Mouse (Mus musculus) CH12.LX (cell line): ENCODE data around the gene Rnf169.

Experiments
- BHLHE40 ChIP-seq: IDR thresholded peaks from 2 replicates; pipeline ENCODE4 v1.6.1; 2011; ENCODE audit warnings: mild to moderate bottlenecking, low read depth, low read length, improper control_type of control experiment
- CTCF ChIP-seq, 2 experiments: IDR thresholded peaks in 1 of 2; conservative IDR thresholded peaks in 1 of 2; 2 replicates each; pipeline ENCODE4 v1.5.1; 2011 to 2012; ENCODE audit warnings: low read depth in 2 of 2, low read length in 2 of 2, improper control_type of control experiment in 1 of 2, inconsistent platforms in 1 of 2, mild to moderate bottlenecking in 1 of 2, moderate library complexity in 1 of 2
- E2F4 ChIP-seq: IDR thresholded peaks from 2 replicates; pipeline ENCODE4 v1.6.1; 2011; ENCODE audit warnings: low read depth, low read length, improper control_type of control experiment; ENCODE audit not compliant: insufficient replicate concordance
- ELF1 ChIP-seq: IDR thresholded peaks from 2 replicates; pipeline ENCODE4 v1.6.1; 2014; ENCODE audit warnings: low read depth, mild to moderate bottlenecking, inconsistent platforms, low read length, improper control_type of control experiment
- EP300 ChIP-seq: IDR thresholded peaks from 2 replicates; pipeline ENCODE4 v1.6.1; 2011; ENCODE audit warnings: low read length, improper control_type of control experiment
- KAT2A ChIP-seq: IDR thresholded peaks from 2 replicates; pipeline ENCODE4 v1.6.1; 2012; ENCODE audit warnings: low read length, improper control_type of control experiment, inconsistent platforms; ENCODE audit not compliant: insufficient replicate concordance
- MAX ChIP-seq: IDR thresholded peaks from 2 replicates; pipeline ENCODE4 v1.6.1; 2011; ENCODE audit warnings: low read length, improper control_type of control experiment
- MYC ChIP-seq: IDR thresholded peaks from 2 replicates; pipeline ENCODE4 v1.6.1; 2011; ENCODE audit warnings: low read depth, mild to moderate bottlenecking, improper control_type of control experiment, low read length
- POLR2A ChIP-seq: IDR thresholded peaks from 2 replicates; pipeline ENCODE4 v1.6.1; 2011; ENCODE audit warnings: low read depth, mild to moderate bottlenecking, improper control_type of control experiment, low read length
- SIN3A ChIP-seq: IDR thresholded peaks from 2 replicates; pipeline ENCODE4 v1.6.1; 2012; ENCODE audit warnings: low read length, improper control_type of control experiment, inconsistent platforms
- USF1 ChIP-seq: IDR thresholded peaks from 2 replicates; pipeline ENCODE4 v1.6.1; 2014; ENCODE audit warnings: low read depth, mild to moderate bottlenecking, inconsistent platforms, low read length, improper control_type of control experiment
- ZC3H11A ChIP-seq: IDR thresholded peaks from 2 replicates; pipeline ENCODE4 v1.6.1; 2012; ENCODE audit warnings: low read depth, mild to moderate bottlenecking, inconsistent platforms, low read length, improper control_type of control experiment
- ZKSCAN1 ChIP-seq: IDR thresholded peaks from 2 replicates; pipeline ENCODE4 v1.6.1; 2012; ENCODE audit warnings: low read depth, inconsistent platforms, low read length, improper control_type of control experiment, borderline replicate concordance

DNA sequence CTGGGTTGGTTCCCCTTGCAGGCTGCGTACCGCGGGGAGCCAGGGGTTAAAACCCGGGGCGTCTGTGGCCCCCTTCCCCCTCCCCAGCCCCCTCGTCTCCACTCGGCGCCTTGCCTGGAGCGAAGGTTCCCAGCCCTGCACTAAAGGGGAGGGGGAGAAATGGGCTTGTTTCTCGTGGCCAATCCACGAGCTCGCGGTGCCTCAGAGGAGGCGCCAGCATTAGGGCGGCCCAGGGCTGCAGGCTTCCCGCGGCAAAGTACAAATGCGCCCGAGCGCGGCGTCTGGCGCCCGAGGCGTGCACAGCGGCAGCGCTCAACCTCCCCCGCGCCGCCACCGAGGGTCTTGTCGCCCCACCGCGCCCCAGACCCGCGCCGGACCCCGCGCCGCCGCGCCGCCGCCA lies 25.5 kb upstream of the Rnf169 start, which contains the start of gene Chrdl2:
- TF ChIP-seq POLR2A = no peak
- TF ChIP-seq CTCF (conservative IDR thresholded peaks at IDR 0.05 in 1 of 2, IDR thresholded peaks at IDR 0.05 in 1 of 2; ENCODE audit: low read depth in 2 of 2, low read length in 2 of 2) = no peak
- TF ChIP-seq MYC = no peak
- no peak for TF ChIP-seq ZC3H11A
- no peak for TF ChIP-seq ZKSCAN1
- TF ChIP-seq SIN3A = no peak
- no peak for TF ChIP-seq ELF1
- no peak for TF ChIP-seq EP300
- no peak for TF ChIP-seq USF1
- no peak for TF ChIP-seq MAX
- TF ChIP-seq BHLHE40 = no peak
- TF ChIP-seq E2F4 = no peak
- no peak for TF ChIP-seq KAT2A
